Mouse (Mus musculus) cerebral cortex, adult 2 months (tissue): ENCODE data around the gene Mrpl23.

ENCODE experiments used
- WGBS: fragments of 180-500 bp; shearing (Covaris S2); methylation state at CpG from one replicate; pipeline ENCODE4 v1.1.7; 2018; 5-methylcytosine and 5-hydroxymethylcytosine counted together

The Mrpl23 gene

GRCm38 (mm10) chr7:142574155-142574660 lies 41.7 kb downstream of the Mrpl23 start:
- WGBS: 91% methylated on average over 3 of the region's 3 CpGs

GRCm38 (mm10) chr7:142574826-142575351 lies 42.4 kb downstream of the Mrpl23 start:
- 91% methylated on average over 9 of the region's 9 CpGs for WGBS

- 93% methylated on average over 12 of the region's 12 CpGs for WGBS
Observed at GRCm38 (mm10) chr7:142575491-142575890, 43.0 kb downstream of the Mrpl23 start.

GRCm38 (mm10) chr7:142575971-142576370 lies 43.5 kb downstream of the Mrpl23 start:
- 85% methylated on average over 5 of the region's 5 CpGs for WGBS

GRCm38 (mm10) chr7:142576472-142577326 lies 44.2 kb downstream of the Mrpl23 start:
- WGBS: 93% methylated on average over 25 of the region's 25 CpGs

- WGBS: 54% methylated on average over 26 of the region's 26 CpGs
Observed at GRCm38 (mm10) chr7:142577806-142578423, 45.4 kb downstream of the Mrpl23 start.

- WGBS: 67% methylated on average over 5 of the region's 5 CpGs
Observed at GRCm38 (mm10) chr7:142579069-142579468, 46.6 kb downstream of the Mrpl23 start.

- WGBS: 62% methylated on average over 26 of the region's 26 CpGs
Observed at GRCm38 (mm10) chr7:142580121-142580879, 47.8 kb downstream of the Mrpl23 start.

GRCm38 (mm10) chr7:142581186-142581585 lies 48.7 kb downstream of the Mrpl23 start:
- WGBS: 34% methylated on average over 7 of the region's 7 CpGs

- WGBS: 48% methylated on average over 20 of the region's 20 CpGs
Observed at GRCm38 (mm10) chr7:142581656-142582228, 49.3 kb downstream of the Mrpl23 start.

- WGBS: 63% methylated on average over 1 of the region's 1 CpGs
Observed at GRCm38 (mm10) chr7:142584882-142585281, 52.4 kb downstream of the Mrpl23 start.

GRCm38 (mm10) chr7:142585890-142586289 lies 53.4 kb downstream of the Mrpl23 start:
- WGBS: 52% methylated on average over 3 of the region's 3 CpGs

- WGBS: 62% methylated on average over 9 of the region's 9 CpGs
Observed at GRCm38 (mm10) chr7:142588282-142588941, 55.9 kb downstream of the Mrpl23 start.
